Mouse (Mus musculus) gastrocnemius, adult 8-10 months (tissue): ENCODE measurements around the gene Xirp2. TPM values are rescaled to one million over a fixed set of nuclear protein-coding genes. Genes with fewer than 3 reads are reported as not detected.

Experiments used
- DNase-seq, 2 experiments: peaks; one replicate each; pipeline ENCODE4 v3.0.0; 2022; ENCODE audit warnings: low spot score in 2 of 2
- total RNA-seq, 4 experiments: library from RNA; stranded (reverse); gene quantifications; 2 replicates each; pipeline ENCODE4 v1.2.4; 2022

Gene Xirp2
- total RNA-seq, 4 experiments from 2014 or later: 987 to 1,235 (median 1,149) TPM

DNA sequence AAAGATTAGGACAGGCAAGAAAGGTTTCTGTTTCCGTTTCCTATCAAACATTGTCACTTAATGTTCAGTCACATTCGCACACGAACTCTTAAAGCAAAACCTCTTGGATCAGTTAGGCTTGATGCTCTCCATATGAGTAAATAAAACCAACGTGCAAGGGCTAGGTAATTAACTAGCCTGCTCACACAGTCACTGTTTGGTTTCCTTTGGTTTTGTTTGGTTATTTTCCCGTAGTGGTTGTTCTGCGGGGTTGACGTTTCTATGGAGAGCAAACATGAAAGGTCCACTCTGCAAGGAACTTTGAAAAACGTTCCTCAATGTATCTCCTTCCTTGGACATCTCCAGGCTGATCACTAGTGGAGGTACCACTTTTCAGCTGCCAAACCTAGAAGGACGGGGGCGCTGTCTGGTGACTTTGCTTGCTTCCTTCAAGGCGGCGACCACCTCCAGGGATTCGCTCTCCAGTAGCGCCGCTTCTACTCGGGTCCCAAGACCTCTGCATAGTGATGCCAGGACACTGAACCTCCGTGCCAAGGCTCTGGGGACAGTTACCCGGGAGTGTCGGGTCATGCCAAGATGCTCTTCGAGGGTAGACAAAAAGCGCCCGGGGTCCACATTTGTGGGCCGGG is 119.2 kb downstream of the Xirp2 start:
- peak in 1 of 2 experiments; percentile 11 for DNase-seq

DNA sequence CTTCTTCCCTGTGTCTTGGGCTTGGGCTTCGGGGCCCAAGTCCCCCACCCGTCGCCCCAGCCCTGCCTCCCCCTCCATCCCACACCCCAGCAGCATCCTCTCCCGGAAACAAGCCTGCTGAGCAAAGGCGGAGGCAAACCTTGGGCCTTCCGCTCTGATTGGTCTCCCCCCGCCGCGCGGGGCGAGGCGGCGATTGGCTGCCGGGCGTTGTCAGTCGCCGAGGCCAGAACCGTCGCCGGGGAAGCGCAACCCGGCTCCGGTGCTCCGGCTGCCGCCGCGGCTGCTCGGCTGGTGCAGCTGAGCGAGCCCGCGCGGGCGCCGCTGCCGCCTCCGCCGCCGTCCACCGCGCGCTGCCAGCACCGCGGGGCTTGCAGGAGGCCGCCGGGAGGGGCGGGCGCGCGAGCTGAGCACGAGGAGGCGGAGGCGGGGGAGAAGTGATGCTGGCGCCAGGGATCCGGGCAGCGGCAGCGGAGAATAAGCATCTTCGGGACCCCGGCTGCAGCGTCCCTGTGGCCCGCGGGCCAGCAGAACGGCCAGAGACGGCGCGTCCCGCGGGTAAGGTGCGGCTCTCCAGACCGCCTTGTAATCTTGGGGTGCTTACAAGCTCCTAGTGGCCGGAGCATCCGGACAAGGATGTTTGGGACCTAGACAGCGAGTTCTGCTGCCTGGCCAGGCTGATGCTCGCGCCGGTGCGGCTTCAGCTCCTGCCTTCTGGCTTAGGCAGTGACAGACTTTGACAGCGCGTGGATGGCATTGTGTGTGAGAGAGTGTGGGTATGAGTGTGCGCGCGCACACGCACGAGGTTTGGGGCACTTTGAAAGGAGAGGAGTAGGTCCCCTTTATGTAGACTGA is 119.9 kb downstream of the Xirp2 start, which contains the start of gene B3galt1:
Gene B3galt1, plus strand, starts transcription at position 392 of the 852 bp plus-strand sequence.
- peak; percentile 66 to 75 for DNase-seq

DNA sequence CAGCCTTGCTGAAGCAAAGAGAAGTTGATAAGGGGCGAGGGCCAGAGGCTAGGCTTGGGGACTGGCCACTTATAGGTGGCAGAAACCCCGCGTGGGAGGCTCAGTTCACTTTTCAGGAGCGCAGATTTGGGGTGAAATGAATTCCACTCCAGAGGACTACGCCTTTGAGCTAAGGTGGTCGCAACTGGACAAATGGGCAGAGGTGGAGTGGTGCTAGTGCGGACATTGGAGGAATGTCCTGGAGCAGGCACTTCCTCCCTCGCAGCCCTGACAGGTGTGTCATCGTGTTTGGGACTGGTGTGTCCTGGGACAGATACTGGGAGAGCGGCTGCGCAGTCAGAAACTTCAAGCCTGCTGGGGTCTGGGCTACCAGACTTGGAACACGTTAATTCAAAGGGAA is 120.8 kb downstream of the Xirp2 start:
- no peak for DNase-seq

DNA sequence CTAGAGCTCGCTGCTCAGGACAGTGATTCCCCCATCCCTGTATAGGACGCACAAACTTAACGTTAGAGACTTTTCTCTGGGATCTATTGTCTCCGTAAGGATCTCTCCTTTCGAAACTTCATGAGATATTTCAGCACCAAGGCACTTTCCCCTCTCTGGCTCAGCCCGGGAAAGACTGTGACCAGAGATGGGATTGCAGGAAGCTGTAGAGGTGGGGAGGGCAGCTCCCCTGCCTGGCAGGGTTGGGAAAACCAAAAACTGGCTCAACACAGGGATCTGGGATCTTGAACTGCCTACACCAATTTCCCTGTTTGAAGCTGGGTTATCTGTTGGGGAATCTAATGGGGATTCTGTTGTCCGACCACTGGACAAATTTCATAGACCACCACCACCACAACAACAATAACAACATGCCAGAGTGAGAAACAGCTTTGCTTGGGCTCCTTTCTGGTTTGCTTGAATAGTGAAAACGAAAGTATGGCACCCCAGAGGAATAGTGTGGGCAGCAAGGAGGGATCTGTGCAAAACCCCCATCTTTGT is 121.4 kb downstream of the Xirp2 start:
- DNase-seq: no peak

Other genes with a start within 250 kb of the Xirp2 start
- gene Gm21830, start 32.3 kb upstream of the Xirp2 start, total RNA-seq: not detected
- gene Gm26727, start 12.8 kb upstream of the Xirp2 start, total RNA-seq: not detected
- 1 to 10 TPM; 1.8 to 3.4 (median 2.9) TPM for gene B3galt1, start 119.9 kb downstream of the Xirp2 start, total RNA-seq